Mouse (Mus musculus) retina, postnatal 7 days (tissue): ENCODE data around the gene Arl5a.

Experiments used
- DNase-seq: peaks from one replicate; pipeline ENCODE4 v3.0.0-alpha.2; 2012; ENCODE audit warnings: low read depth, low spot score

The Arl5a gene

DNA sequence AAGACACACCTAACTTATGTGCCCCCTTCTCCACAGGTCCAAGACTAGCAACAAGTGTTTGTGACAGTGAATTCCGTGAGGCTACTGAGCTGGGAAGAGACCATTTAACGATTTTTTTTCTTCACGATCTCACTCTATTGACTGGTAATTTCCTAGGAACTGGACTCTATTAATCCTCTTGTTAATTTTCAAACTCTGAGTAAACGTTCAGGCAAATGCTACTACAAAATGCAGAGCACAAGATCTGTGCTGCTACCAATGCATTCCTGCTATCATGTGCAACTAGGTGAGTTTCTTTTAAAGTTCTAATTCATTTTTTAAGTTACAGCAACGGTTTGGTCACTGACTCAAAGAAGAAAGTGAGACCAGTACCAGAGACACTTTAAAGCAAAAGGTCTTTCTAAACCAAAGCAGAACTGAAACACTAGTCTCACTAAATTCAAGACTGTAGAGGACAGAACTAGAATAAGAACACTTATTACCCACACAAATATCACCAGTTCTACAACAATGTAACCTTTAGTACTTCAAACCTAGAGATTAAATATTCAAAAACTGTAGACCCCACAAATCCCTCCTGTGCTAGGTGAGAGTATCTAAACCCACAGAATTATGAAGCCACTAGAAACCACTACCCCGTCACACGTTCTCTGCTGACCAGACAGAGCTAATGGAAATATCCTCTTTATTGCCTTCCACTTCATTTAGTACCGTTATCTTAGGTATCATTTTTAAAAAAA, 1.7 kb downstream of the Arl5a start:
- DNase-seq: no peak

DNA sequence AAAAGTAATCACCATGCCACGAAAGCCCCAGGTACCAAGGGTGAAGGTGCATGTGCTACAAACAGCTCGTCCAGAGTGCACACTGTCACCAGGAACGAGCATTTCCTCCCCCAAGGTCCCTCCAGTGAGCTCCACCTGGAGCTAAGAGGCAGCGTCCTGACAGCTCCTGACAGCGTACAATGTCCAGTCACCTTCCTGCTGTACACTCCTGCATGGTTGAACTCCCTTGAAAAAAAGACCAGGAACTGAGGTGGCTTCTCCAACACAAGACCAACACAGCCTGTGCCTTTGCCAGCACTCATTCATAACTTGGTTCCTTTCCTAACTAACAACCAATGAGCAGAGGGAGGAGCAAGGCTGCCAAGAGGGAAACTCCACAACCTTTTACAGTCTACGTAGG, 3.5 kb downstream of the Arl5a start:
- no peak for DNase-seq

DNA sequence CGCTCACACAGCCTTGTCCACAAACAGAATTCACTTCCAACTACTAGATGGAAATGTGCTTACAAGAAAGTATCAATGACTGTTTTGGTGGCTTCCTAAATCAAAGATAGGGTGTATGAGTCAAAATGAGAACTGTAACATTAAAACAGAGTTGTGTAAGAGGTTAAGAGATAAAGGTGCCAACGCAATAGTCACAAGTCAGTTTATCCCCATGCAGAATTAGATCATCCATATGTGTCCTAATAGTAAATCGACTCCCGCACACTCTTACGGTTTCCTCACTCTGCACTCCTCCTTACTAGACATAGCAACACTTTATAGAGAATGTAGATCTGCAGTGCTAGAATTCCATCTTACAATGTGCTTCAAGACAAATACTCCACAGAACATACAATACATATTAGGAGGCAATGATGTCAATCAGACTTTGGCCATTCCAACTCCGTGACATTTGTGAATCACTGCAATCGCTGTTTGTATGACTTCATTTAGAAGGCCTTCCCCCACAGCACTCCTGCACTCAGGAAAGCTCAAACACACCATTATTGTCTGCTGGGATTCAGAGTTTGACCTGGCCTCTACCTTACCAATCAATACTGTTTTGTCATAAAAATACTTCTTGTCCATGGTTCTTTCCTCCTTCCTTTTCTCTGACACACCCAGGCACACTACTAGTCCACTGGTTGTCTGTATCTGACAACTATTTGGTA, 4.5 kb downstream of the Arl5a start:
- DNase-seq: no peak

DNA sequence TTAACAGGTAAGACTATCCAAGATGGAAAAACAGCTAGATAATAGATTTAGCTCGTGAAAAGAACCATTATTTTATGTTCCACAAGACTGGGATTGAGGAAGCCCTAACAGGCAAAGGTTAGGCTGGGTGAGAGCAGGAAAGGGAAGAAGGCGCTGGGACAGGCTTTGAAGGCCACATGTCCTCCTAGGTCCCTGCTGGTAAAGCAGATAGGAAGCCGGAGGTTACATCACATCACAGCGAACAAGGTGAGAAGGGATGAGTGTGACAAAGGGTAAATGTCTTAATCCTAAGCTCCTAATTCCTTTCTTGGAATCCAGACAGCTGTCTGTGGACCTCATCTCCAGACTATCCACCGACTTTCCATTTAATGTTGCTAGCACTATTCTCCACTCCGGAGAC, 5.4 kb downstream of the Arl5a start:
- no peak for DNase-seq

DNA sequence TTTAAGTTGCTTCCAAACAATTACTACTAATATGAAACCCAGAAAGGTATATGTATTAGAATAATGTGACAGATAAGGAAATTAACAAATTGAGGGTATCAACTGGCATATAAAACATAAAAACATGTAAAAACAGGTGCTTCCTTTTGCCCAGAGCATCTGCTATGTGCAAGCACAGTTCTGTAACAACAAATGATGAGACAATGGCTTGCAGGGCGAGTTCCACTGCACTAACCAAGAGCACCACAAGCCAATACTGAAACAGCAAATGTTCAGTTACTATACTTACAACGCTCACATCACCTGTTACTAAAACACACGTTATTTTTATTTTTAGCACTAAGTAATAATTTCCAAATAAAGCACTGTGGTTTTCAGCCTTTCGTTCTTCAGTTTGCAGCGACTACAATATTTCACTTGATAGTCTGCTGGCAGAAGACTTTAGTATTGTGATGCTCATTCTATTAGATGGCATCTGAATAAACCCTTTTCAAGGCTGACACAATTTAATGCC, 12.1 kb downstream of the Arl5a start:
- no peak for DNase-seq

DNA sequence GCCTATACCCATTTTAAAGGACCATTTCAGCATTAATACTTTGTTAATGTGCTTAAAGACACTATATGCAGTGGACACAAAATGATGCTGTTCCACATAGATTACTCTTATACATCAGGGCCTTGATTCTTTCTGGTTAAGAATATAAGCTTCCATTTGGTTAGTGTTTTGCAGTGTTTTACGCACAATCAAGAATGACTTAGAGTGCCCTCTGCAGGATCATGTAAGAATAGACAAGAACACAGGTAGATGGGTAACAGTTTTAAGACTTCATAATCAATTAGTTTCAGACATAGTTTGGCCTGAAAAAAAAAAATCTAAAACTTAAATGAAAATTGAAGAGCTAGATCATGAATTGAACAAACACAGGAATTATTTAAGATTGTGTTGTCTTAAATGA, 18.2 kb downstream of the Arl5a start:
- no peak for DNase-seq

DNA sequence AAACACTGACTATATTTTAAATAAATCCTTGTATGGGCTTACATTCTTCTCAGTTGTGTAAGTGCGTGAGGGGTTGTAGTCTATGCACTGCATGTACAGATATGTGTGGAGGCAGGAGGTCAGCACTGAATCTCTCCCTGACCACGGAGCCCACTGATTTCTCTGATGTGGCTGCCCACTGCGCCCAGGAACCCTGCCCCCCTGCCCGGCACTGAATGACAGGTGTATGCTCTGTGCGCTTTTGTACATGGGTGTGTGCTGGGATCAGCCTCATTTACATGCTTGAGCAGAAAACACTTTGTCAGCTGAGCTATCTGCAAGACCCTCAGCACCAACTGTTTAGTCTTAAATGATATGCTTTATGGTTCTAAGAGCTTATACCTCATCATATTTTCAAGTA, 19.5 kb downstream of the Arl5a start:
- no peak for DNase-seq

DNA sequence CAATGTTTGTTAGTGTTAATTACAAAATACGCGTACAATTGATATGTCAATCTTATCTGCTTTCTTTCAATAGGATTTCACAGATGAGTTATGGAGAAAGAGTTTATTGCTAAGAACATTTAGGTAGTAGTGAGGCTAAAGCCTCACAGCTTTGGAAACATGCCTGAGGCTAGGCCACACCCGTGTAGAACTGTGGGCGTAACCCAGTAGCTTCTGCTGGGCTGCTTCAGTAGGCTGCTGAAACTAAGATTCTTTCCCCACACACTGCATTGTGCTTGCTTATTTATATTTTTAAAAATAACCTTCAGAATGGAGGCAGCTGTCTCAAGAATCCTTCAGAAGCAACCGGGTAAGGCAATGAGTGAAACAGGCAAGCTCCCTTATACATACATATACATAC, 30.2 kb downstream of the Arl5a start:
- no peak for DNase-seq

DNA sequence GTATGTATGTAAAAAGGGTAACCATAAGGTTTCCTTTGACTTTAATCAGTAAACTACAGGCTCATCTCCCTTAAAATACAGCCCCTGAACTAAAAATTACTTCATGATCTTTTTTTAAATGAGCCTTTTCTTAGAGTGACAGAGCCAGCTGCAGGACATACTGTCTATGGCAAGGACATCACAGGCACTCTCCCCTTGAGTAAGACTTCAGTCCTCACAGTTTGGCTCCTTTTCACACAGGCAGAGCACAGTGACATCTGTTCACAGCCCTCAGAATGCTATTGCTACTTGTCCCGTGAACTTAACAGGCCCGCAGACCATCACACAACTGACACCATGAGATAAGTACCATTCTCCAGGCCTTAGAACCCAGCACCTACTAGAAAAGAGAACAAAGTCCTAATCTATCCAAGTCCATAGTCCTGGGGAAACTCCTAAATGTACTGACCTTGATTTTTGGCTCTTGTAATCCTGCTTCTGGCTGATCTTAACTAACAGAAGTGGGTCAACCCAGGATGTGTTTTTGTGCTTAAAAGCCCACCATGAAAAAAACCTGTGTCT, 34.2 kb downstream of the Arl5a start:
- no peak for DNase-seq

DNA sequence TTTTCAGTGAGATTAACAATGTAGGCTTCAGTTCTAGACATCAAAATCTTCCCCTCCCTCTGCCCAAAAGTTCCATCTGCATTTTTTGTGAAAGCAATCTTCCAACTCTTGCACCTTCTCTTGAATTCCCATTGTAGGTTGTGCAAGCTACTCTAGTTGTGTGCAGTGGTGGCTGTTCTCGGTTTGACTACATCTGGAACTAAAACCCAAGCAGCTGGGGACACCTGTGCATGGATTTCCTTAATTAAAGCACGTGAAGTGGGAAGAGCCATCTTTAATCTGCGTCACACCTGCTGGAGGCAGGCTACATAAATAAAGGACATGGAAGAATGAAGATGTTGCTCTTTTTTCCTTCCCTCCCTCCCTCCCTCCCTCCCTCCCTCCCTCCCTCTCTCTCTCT, 34.7 kb downstream of the Arl5a start:
- DNase-seq: no peak

DNA sequence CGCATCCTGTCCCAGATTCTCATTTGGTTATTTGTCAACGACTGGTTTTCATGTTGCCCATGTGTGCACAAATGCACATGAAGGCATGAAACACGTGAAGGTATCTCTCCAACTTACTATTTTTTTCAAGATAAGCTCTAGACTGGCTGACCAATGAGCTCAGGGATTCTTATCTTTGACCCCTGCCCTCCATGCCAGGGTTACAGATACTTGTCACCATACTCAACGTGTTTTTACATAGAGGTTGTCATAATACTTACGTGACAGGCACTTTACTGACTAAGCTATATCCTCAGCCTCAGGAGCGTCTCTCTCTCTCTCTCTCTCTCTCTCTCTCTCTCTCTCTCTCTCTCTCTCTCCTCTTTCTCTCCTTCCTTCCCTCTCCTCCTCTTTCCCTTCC, 38.2 kb downstream of the Arl5a start:
- DNase-seq: no peak

DNA sequence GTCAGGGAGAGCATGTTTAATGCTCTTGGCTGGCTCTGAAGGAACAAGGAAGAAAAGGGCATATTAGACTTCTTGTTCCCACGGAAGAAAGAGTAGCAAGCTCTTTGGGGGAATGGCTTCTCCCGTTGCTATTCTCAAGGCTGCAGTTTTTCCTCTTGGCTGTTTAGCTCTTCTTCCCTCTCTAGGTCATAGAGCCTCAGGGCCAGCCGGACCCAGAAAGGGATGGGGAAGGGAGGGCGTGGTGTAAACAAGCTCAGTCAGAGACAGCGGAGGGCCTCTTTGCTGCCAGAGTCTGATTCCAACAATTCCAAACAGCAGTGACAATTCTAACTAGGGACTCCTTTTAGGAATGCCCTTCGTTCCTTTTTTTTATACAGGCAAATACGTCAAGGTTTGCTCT, 38.7 kb downstream of the Arl5a start:
- DNase-seq: no peak

DNA sequence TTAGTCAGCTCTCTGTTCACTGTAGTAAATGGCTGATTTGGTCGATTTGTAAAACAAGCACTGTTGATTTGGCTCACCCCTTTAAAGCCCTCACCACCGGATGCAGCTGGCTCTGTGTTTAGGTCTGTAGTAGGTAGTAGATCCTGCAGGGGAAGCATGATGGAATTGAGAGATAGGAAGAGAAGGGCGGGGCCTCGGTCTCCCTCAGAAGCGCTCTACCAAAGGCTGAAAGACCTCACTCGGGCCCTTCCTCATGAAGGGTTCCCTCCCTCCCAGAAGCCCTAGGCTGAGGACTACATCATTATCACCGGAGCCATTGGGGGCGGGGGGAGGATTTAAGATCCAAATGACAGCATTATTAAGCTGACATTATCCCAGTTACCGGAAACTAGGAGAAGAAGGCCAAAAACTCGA, 45.8 kb downstream of the Arl5a start:
- no peak for DNase-seq

DNA sequence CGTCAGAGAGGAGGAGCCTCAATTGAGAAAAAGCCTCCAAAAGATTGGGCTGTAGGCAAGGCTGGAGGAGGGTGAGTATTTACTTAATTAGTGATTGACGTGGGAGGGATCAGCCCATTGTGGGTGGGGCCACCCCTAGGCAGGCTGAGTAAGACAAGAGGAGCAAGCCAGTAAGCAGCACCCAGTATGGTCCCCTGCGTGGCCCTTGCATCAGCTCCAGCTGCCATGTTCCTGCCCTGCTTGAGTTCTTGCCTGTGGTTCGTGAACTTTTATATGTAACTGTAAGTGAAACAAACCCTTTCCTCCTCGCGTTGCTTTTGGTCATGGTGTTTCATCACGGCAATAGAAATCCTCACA, 46.3 kb downstream of the Arl5a start, which contains the start of gene Neb:
Neb (minus strand) TSS at position 27 of the 357 bp plus-strand sequence.
- DNase-seq: no peak

DNA sequence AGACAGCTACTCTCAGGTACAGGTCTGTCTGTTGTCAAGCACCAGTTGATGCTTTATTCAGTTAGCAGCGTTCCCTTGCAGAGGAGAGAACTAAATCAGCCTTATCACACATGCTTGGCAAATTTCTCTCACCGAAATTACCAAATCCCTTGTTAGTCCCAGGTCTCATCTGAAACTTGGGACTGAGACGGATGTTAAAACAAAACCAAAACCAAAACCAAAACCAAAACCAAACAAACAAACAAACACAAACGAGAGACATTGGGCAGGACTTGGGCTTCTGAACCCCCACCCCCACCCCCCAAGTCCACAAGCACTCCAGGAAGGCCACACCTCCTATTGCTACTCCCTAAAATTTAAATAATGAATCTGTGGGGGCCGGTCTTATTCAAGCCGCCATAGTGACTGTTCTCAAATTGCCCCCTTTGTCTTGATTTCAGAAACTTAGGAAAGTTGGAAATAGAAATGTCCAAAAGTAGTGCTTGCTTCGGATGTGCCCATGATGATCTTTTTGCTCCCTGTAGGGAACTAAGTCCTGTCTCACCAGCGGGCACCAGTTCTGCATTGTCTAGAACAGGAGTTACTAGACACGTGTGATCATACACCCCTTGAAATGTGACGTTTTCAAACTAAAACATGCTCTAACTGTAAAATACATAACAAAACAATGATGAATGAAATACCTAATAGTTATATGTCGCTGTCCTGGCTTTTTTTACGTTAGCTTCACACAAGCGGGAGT, 46.8 kb downstream of the Arl5a start:
- DNase-seq: no peak

DNA sequence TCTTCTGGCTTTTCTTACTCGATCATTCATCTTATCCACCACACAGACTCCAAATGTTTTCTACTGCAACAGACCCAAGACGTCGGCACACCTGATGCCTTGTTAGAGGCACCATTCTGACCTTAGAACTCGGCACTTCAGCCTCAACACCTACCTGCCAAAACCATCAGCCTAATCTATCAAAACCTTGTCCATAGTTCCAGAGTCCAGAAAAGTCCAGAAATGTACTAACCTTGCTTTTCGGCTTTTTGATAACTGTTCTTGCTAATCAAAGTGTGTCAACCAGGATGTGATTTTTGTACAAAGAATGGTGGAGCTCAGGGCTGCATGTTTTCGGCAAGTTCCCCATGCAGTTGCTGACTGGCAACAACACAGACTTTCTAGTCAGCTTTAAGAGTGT, 50.0 kb downstream of the Arl5a start:
- no peak for DNase-seq

DNA sequence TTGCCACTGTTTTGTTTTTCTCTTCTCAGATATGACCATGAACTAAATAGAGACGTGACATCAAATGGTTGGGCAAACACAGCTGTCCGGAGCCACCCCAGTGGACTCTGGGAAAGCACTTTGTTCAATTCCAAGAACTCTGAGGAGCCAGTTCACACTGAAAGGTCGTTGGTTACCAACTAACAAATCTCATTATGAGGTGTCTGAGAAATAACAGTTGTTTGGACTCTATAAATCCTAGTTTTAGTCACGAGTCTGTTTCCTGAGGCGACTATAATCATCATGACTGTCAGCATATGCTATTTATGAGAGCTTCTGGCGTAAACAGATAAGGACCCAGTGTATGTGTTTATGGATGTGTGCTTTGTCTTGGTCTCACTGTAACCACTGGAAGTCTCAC, 52.2 kb downstream of the Arl5a start:
- DNase-seq: no peak

DNA sequence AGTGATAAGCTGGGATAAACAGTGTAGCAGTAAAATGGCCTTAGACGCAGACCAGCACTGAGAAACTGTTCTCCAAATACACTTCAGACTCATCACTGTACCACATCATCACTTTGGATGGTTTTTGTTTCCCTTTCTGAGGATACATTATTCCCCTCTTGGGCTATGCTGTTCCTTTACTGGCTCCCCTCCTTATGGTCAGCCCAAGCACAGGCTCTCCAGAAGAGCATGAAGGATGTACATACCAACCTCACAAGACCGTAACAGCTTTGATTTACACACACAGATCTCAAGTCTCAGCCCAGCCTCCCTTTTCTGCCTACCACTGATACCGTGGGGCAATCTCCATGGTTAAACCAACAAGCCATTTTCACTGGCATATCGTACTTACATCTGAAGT, 52.6 kb downstream of the Arl5a start:
- no peak for DNase-seq

DNA sequence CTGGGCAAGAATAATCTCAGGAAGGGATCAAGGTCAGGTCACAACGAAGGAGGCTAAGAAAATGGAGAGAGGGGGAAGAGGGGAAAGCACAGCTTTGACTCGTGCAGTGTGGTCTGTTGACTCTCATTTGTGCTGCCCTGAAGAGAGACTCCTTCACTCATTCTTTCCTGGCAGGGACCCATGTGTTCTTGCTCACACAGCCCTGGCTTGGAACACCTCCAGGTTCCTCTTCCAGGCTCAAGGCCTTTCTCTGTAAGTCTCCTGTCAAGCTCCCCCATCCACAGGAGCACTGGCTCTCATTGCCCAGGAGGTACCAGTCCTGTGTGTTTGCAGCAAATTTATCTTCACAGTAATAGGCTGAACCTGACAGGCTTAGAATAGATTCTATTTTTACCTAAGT, 53.6 kb downstream of the Arl5a start:
- no peak for DNase-seq

DNA sequence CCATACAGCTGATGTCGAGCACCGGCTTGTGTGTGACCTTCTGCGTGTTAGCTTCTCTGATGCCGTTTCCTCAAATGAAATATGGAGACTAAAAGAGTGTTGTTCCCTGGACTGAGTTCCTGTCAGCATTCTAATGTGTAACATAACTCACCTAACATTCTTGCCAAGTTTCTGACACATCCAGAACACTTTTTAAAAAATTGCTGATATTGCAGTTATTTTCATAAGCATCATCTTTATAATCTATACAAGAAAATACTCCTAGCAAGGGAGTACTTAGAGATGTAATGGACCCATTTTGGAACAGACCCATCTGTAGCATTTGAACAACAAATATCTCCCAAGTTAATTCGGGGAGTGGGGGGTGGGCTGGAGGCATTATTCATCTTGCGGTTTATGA, 55.1 kb downstream of the Arl5a start:
- no peak for DNase-seq

DNA sequence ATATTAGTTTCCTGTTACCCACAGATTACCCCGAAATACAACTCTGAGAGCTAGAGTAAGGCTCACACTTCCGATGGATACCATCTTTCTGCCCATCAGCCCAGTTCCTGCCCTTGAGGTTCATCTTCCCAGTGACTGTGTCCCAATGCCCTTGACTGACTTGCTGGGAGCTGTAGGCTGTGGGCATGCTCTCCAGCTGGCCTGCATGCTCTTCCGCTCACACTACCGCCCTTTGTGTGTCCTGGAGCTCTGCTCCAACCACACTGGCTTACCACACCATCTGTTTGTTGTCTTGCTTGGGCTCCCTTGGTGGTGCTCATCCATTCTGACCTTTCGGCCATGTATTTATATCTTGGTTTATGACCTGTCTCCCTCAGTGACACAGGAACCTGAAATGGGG, 57.0 kb downstream of the Arl5a start:
- DNase-seq: no peak

DNA sequence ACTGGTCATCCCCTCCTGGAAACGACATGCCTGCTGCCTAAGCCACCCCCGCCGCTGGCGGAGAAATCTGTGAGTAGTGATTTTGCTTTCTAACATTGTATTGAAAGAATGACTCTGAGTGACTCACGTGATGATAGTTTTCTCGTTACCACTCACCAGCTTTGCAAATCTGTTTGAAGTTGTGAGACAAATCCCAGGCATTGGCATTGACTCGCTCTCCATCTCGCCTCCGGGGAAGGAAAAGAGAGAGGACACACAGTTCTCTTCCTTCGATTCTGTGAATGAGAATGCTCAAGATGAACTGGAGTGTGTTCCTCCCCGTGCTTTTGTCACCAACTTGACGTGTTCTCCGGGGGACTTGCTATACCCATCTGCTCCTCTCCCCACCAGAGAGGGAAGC, 57.5 kb downstream of the Arl5a start:
- no peak for DNase-seq
